Mouse (Mus musculus) lung, adult 2 months (tissue): ENCODE data around the gene Cpxm2.

ENCODE experiments used
- CTCF ChIP-seq: fragments of 200-500 bp; IDR thresholded peaks from 2 replicates; pipeline ENCODE4 v1.5.1; 2011; ENCODE audit warnings: mild to moderate bottlenecking, low read length, control low read depth; ENCODE audit not compliant: insufficient read depth
- POLR2A ChIP-seq: fragments of 200-500 bp; IDR thresholded peaks from 2 replicates; pipeline ENCODE4 v1.6.1; 2011; ENCODE audit warnings: low read depth, mild to moderate bottlenecking, control low read depth, low read length, borderline replicate concordance; ENCODE audit errors: extremely low read depth

DNA sequence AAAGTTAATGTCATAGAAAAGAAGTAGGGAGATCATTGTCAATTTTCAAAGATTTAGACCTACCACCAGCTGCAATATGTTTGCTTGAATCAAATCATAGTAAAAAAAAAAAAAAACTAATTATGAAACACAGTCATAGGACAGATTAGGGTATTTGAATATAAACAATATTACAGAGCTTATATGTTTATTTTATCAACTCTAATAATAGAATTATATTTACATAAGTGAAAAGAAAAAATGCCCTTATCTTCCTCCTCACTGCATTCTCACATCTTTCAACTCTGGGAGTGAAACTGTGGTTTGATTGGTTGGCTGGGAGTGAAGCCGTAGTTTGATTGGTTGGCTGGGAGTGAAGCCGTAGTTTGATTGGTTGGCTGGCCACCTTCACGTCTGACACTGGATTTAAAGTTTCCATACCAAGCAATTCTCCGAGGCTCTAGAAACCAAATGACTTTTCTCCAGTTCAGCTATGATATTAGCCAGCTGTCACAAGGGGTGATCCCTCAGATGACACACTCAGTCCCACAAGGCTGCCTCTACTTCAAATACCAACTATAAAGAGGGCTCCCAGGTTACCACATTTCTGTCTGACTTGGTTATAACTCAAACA is 27.2 kb upstream of the Cpxm2 start:
- TF ChIP-seq CTCF (no peak), POLR2A (no peak)
